In genomic region chr11:5877421-5877820, GRCm38 (mm10) we compare ENCODE assay signal across 9 mouse cellular contexts. TPM values are rescaled to one million over a fixed set of nuclear protein-coding genes. Genes with fewer than 3 reads are reported as not detected.
DNase-seq lines count a peak whose midpoint lies in the region; ATAC-seq and TF ChIP-seq lines count a peak whose summit lies in the region.
"Had no signal": no experiment of that assay in that cellular context is flagged by ENCODE, and none has a peak within 500 bp of the region (broad histone marks: within the 10 kb centered on the region; RNA-seq: fewer than 3 reads in every experiment).

No protein-coding gene starts in this region.

- H3K9me3 ChIP-seq in hindbrain, postnatal 0 days (ENCODE audit: low read length) = no peaks in the 10 kb centered on the region
- H3K9me3 ChIP-seq in midbrain, postnatal 0 days (ENCODE audit: low read length) = no peaks in the 10 kb centered on the region

- peak overlapping the region; percentile 66 for H3K4me2 ChIP-seq in hindbrain, postnatal 0 days (ENCODE audit: low read depth, low read length)
- peak overlapping the region; percentile 75 for H3K4me2 ChIP-seq in midbrain, postnatal 0 days (ENCODE audit: low read depth, low read length, poor library complexity, severe bottlenecking)

- no peak overlapping the region for H3K27ac ChIP-seq in layer of hippocampus, adult 2 months
- no peak overlapping the region for H3K27ac ChIP-seq in cortical plate, adult 2 months (ENCODE audit: insufficient read depth, low read length)
- no peak overlapping the region for H3K27ac ChIP-seq in hindbrain, postnatal 0 days
- H3K27ac ChIP-seq in midbrain, postnatal 0 days (ENCODE audit: low read depth, low read length) = no peak overlapping the region

- peaks cover 14% of the 10 kb centered on the region for H3K36me3 ChIP-seq in hindbrain, postnatal 0 days (ENCODE audit: insufficient read depth, low read length)
- H3K36me3 ChIP-seq in midbrain, postnatal 0 days (ENCODE audit: insufficient read depth, low read length) = peaks cover 25% of the 10 kb centered on the region

- TF ChIP-seq CTCF in layer of hippocampus, adult 2 months (conservative IDR thresholded peaks at IDR 0.05) = no peak
- no peak for TF ChIP-seq CTCF in cortical plate, adult 2 months (IDR thresholded peaks at IDR 0.05; ENCODE audit: extremely low read depth, insufficient read depth, low read length)
- no peak for TF ChIP-seq CTCF in hindbrain, postnatal 0 days (IDR thresholded peaks at IDR 0.05; ENCODE audit: low read depth)
- no peak for TF ChIP-seq CTCF in midbrain, postnatal 0 days (IDR thresholded peaks at IDR 0.05)

- H3K4me1 ChIP-seq in cortical plate, adult 2 months (ENCODE audit: control insufficient read depth, insufficient read depth, low read length) = no peaks in the 10 kb centered on the region; the same call in 1 of the 2 replicates
- peaks cover 7% of the 10 kb centered on the region; the same call in 1 of the 2 replicates for H3K4me1 ChIP-seq in hindbrain, postnatal 0 days (ENCODE audit: insufficient read depth, low read length)
- H3K4me1 ChIP-seq in midbrain, postnatal 0 days (ENCODE audit: insufficient read depth, low read length) = 0 out of 2 replicates have a peak, but pooled peaks cover 3% of the 10 kb centered on the region

- TF ChIP-seq POLR2A in cortical plate, adult 2 months (IDR thresholded peaks at IDR 0.05; ENCODE audit: extremely low read depth, insufficient read depth, low read length) = no peak

- H3K4me3 ChIP-seq in layer of hippocampus, adult 2 months = peak overlapping the region; percentile 80
- H3K4me3 ChIP-seq in cortical plate, adult 2 months (ENCODE audit: insufficient read depth, low read length) = peak overlapping the region; percentile 53
- peak overlapping the region; percentile 61 for H3K4me3 ChIP-seq in hindbrain, postnatal 0 days (ENCODE audit: low read length)
- H3K4me3 ChIP-seq in midbrain, postnatal 0 days (ENCODE audit: low read depth, low read length) = peak overlapping the region; percentile 63

- H3K9ac ChIP-seq in hindbrain, postnatal 0 days (replicated peaks; ENCODE audit: low read length) = peak overlapping the region; percentile 51; the same call in 1 of the 2 replicates
- peak overlapping the region; percentile 48 for H3K9ac ChIP-seq in midbrain, postnatal 0 days (replicated peaks; ENCODE audit: low read length, poor library complexity, severe bottlenecking)

- DNase-seq in layer of hippocampus, adult 2 months (ENCODE audit: low spot score in 2 of 2) = no peak
- no peak for DNase-seq in layer of hippocampus, adult 9-10 months (ENCODE audit: low spot score)
- DNase-seq in hindbrain, postnatal 0 days (ENCODE audit: low spot score) = no peak
- no peak for DNase-seq in midbrain, postnatal 0 days (ENCODE audit: low spot score)
- no peak for DNase-seq in thymus, postnatal 36 days
- DNase-seq in urinary bladder, adult 18-20 months (ENCODE audit: low spot score in 2 of 2) = no peak
- no peak for DNase-seq in urinary bladder, postnatal 25 days (ENCODE audit: low spot score)

- WGBS in hindbrain, postnatal 0 days = 1% methylated on average over 5 of the region's 5 CpGs
- under 1% methylated on average over 5 of the region's 5 CpGs for WGBS in midbrain, postnatal 0 days

- no peaks in the 10 kb centered on the region for H3K27me3 ChIP-seq in hindbrain, postnatal 0 days (ENCODE audit: insufficient read depth, low read length)
- no peaks in the 10 kb centered on the region for H3K27me3 ChIP-seq in midbrain, postnatal 0 days (ENCODE audit: insufficient read depth, low read length)

- no peak for ATAC-seq in hindbrain, postnatal 0 days
- no peak for ATAC-seq in midbrain, postnatal 0 days (ENCODE audit: low FRiP score)

RNA-seq across cellular contexts. Expression of gene Pold2, which starts 0.7 kb away (rescaled TPM):
- total RNA-seq in layer of hippocampus, adult 2 months (2021) = 10 to 100 TPM; 19.8 to 23.2 TPM
- 26.2 and 26.3 TPM in 2 replicates for polyA plus RNA-seq in cortical plate, adult 2 months (2012; rRNA removed)
- 32.9 and 36.6 TPM in 2 replicates for total RNA-seq in hindbrain, postnatal 0 days (2014; rRNA removed)
- polyA plus RNA-seq in hindbrain, postnatal 0 days (2015; fragmentation: Nextera tagmentation; extraction: Ambion mirVana) = 49.5 and 51.6 TPM in 2 replicates
- 21.3 and 30.3 TPM in 2 replicates for total RNA-seq in midbrain, postnatal 0 days (2014; rRNA removed)
- polyA plus RNA-seq in midbrain, postnatal 0 days (2015; fragmentation: Nextera tagmentation; extraction: Ambion mirVana) = 41.1 and 47.7 TPM in 2 replicates

RNA-seq across cellular contexts. Expression of gene Aebp1, which starts 15.7 kb away (rescaled TPM):
- total RNA-seq in layer of hippocampus, adult 2 months (2021) = 1 to 10 TPM; 6.2 to 9.1 TPM
- 11.3 and 14.0 TPM in 2 replicates for polyA plus RNA-seq in cortical plate, adult 2 months (2012; rRNA removed)
- 21.2 and 24.9 TPM in 2 replicates for total RNA-seq in hindbrain, postnatal 0 days (2014; rRNA removed)
- 30.6 and 33.3 TPM in 2 replicates for polyA plus RNA-seq in hindbrain, postnatal 0 days (2015; fragmentation: Nextera tagmentation; extraction: Ambion mirVana)
- 19.8 and 29.7 TPM in 2 replicates for total RNA-seq in midbrain, postnatal 0 days (2014; rRNA removed)
- polyA plus RNA-seq in midbrain, postnatal 0 days (2015; fragmentation: Nextera tagmentation; extraction: Ambion mirVana) = 25.8 and 28.9 TPM in 2 replicates

RNA-seq across cellular contexts. Expression of gene Myl7, which starts 21.2 kb away (rescaled TPM):
- not detected for total RNA-seq in layer of hippocampus, adult 2 months (2021)
- not detected in 2 replicates for polyA plus RNA-seq in cortical plate, adult 2 months (2012; rRNA removed)
- total RNA-seq in hindbrain, postnatal 0 days (2014; rRNA removed) = 0.79 TPM in 1 of 2 replicates, not detected in the other
- polyA plus RNA-seq in hindbrain, postnatal 0 days (2015; fragmentation: Nextera tagmentation; extraction: Ambion mirVana) = not detected in 2 replicates
- not detected in 2 replicates for total RNA-seq in midbrain, postnatal 0 days (2014; rRNA removed)
- polyA plus RNA-seq in midbrain, postnatal 0 days (2015; fragmentation: Nextera tagmentation; extraction: Ambion mirVana) = 0.31 TPM in 1 of 2 replicates, not detected in the other
- total RNA-seq: layer of hippocampus, adult 8-10 months had no signal

RNA-seq across cellular contexts. Expression of gene Polm, which starts 39.6 kb away (rescaled TPM):
- 10 to 100 TPM; 14.1 to 15.5 TPM for total RNA-seq in layer of hippocampus, adult 2 months (2021)
- polyA plus RNA-seq in cortical plate, adult 2 months (2012; rRNA removed) = 10.6 and 11.0 TPM in 2 replicates
- 4.9 and 14.7 TPM in 2 replicates for total RNA-seq in hindbrain, postnatal 0 days (2014; rRNA removed)
- polyA plus RNA-seq in hindbrain, postnatal 0 days (2015; fragmentation: Nextera tagmentation; extraction: Ambion mirVana) = 6.2 and 7.2 TPM in 2 replicates
- total RNA-seq in midbrain, postnatal 0 days (2014; rRNA removed) = 6.6 and 10.7 TPM in 2 replicates
- 5.7 and 6.2 TPM in 2 replicates for polyA plus RNA-seq in midbrain, postnatal 0 days (2015; fragmentation: Nextera tagmentation; extraction: Ambion mirVana)
